Mouse (Mus musculus) heart, postnatal 14 days (tissue): ENCODE measurements around the gene Dph5. TPM values are rescaled to one million over a fixed set of nuclear protein-coding genes. Genes with fewer than 3 reads are reported as not detected.
A peak's percentile ranks its signal among the peaks of the same experiment; 100 is the strongest.
"Not testable (repeated sequence)": the region's sequence is repeated elsewhere in the genome, so short reads cannot be mapped to it uniquely, and the experiment has no call there.

Experiments used
- DNase-seq, 2 experiments: peaks; one replicate each; pipeline ENCODE4 v3.0.0; 2021 to 2022
- intact Hi-C: fragments of 180-260 bp; cut with DNase I; formaldehyde crosslinking; loops from one replicate; pipeline ENCODE4 v1.15.1; 2025
- long read RNA-seq, 2 experiments: library from polyadenylated mRNA; stranded (forward); transcript quantifications; one replicate each; pipeline ENCODE4 v2.0.0; 2021
- total RNA-seq, 2 experiments: library from RNA; stranded (reverse); gene quantifications; 2 replicates each; pipeline ENCODE4 v1.2.3; 2021

The Dph5 gene
- total RNA-seq = 1 to 10 TPM; 6.4 to 7.2 TPM
- long read RNA-seq, experiment 1, transcript Dph5-201 (8 exons, 1,576 nt) = major isoform, 7 of 9 reads
- long read RNA-seq, experiment 1, partial matches to known transcripts = 1 of 9 reads
- long read RNA-seq, experiment 1, other reads (novel, unspliced or antisense) = 0 of 9 reads
- long read RNA-seq, experiment 2, transcript Dph5-201 (8 exons, 1,576 nt) = major isoform, 6 of 6 reads
- long read RNA-seq, experiment 2, partial matches to known transcripts = 0 of 6 reads
- long read RNA-seq, experiment 2, other reads (novel, unspliced or antisense) = 0 of 6 reads

DNA sequence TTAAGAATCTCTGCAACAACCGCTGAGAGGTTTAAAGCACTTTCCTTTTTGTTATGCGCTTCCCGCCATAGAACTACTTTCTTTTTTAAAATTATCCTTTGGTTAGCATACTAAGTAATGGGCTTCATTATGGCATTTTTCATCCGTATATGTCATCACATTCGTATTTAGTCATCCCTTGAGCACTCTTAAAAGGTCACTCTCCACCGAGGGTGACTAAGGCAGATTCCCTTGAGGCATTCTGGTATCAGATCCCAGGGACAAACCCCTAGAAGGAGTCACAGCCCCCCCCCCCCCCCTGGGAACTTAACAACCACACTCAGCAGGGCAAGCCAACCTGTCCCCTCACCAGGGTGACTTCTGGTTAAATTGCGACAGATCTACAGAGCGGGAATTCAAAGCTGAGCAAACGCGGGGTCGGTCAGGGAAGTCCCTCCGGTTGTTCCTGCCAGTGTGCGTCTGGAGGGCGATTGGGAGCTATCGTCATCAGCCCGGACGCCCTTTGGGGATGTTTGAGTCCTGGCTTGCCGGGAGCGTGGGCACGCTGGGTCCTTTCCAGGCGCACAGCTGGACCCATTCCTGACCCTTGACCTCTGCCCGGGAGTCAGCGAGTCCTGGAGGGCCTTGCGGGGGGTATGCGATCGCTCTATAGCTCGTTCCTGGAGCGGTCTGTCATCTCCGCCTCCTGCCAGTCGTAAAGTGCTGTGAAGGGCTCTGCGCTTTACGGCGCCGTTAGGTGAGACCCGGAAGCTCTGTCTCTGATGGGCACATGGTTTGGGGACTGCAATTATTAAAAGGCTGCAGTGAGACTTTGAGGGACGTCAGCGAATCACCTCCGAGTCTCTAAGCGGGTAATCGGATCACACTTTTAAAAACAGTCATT lies at the start of gene Dph5:
Gene Dph5, plus strand, starts transcription at position 411 of the 883 bp plus-strand sequence.
- intact Hi-C loops = loop anchor here (2.0 to 5.0 kb wide), 5 partner anchors 70 to 225 kb away; partner anchors contain the start of gene S1pr1
- peak; percentile 85 to 89 for DNase-seq

DNA sequence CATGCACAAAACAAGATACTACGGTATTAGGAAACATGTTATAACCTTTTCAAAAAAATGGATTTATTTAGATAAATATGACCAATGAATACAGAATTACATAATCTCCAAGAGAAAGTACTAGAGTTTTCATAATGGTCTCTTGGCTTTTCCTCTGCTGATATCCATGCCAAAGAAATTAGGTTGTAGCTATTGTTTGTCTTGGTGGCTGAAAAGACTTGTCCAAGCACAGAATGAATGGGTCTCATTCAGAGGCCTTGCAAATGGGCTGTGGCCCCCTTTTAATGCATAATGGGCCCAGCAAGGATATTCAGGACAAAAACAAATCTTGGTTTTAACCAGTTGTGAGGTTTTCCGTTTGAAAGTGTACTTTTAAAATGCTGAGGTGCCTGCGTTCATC lies 43.1 kb upstream of the Dph5 start:
- no peak for DNase-seq
- intact Hi-C loops = no loop called here

DNA sequence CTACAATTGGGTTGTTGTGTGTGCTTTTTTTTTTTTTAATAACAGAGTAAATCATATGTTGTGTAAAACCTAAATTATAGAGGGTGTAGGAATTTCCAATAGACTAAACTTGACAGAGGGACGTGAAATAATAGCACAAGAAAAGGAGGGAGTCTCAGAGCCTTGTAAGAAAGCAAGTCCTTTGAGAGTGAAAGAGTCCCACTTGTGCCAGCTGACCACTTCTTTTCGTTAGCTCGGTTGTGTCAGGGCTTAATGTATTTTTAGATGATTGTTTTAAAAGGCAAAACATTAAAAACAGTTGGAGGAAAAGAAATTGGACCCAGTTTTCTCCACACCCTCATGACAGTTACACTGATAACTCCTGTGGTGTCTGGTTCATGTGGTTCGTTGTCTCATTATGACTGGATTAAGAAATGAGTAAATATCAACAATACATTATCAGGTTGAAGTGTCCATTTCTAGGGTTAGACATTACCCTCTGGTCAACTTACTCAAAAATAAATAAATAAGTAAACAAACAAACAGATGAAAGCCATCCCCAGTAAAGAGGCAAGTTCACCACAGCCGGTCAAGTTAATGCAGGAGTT lies 42.5 kb upstream of the Dph5 start:
- DNase-seq = no peak

DNA sequence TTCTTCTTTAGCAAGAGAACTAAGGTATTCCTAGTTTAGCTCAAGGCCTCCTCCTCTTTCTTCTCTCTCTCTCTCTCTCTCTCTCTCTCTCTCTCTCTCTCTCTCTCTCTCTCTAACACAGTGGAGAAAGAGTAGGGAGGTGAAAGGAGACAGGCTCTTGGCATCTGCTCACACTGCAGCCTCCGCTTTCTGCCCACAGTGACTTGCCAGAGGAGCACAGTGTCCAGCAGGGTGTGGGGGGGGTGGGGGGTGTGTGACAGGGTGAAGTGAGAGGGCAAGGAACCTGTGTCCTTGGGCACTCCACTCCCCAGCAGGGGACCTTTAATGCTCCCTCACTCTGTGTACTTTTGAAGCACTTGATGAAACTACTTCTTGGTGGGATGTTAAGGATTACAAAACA lies 41.9 kb upstream of the Dph5 start:
- intact Hi-C loops = no loop called here
- DNase-seq = no peak

More for the DNA sequence above, 42.5 kb upstream of the Dph5 start:
- intact Hi-C loops = no loop called here

DNA sequence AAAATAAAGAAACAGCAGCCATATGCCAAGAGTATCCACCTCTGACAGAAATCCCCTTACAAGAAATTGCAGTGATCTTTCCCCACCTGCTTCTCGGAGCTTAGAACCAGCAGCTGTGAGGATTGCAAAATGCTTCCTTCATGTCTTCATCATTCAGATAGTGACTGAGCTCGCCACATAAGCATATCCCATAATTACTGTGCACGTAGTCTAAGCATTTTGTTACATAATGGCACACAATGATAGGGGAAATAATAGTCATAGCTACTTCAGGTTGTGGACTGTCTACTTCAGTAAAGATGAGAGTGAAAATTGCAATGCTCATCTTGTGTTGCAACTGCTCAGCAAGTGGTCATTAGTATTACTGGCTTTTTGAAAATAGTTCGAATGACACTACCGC lies 41.5 kb upstream of the Dph5 start:
- intact Hi-C loops = no loop called here
- DNase-seq = no peak

DNA sequence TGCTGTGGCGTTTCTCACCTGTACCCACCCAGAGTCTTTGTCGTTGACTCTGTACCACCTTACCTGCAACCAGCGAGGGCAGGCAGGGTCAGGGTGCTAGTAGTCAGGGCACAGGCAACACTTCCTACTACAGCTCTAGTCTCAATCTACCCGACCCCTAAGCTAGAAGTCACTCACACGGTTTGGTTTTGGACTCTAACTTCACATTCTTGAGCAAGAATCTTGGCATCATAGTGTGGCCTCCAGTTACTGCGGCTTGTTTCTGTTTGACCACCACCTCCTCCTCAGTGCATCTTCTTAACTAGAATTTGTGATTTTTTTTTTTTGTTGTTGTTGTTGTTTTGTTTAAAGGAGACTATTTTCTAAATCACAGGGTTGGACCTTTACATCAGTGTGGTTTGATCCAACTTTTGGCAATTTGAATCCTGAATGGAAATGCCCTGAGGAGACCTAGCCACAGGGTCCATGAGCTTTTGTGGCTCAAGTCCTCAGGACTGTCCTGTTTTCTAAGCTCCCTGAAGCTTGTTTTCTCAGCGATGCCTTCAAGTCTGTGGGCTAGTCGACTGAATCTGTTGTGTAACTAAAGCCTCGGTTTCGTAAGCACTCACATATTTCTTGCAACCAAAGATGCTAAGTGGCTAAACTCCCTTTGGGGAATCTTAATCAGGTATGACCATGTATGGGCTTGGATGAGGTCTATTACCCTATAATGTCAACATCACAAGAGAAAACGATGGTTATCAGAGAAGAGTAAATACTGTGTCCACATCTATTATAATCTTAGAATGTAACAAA lies 38.8 kb upstream of the Dph5 start:
- no peak for DNase-seq
- intact Hi-C loops = no loop called here

DNA sequence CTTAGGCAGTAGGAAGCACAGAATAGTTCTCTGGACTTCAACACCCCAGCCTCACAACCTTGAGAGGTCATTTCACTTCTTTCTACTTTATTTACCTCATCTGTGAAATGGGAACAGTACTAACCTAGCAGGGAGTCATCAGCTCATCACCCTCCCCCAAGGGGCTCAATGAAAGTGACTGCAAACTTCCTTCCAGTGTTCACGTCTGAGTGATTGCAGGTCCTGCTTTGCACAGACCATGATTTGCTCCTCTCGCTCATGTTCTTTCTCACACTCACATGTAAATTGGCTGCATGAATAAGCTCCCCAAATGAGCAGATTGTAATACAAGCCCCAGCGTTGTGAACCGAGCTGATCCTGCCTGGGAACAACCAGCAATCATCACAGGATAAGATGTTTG lies 36.7 kb upstream of the Dph5 start:
- intact Hi-C loops = no loop called here
- DNase-seq = no peak

DNA sequence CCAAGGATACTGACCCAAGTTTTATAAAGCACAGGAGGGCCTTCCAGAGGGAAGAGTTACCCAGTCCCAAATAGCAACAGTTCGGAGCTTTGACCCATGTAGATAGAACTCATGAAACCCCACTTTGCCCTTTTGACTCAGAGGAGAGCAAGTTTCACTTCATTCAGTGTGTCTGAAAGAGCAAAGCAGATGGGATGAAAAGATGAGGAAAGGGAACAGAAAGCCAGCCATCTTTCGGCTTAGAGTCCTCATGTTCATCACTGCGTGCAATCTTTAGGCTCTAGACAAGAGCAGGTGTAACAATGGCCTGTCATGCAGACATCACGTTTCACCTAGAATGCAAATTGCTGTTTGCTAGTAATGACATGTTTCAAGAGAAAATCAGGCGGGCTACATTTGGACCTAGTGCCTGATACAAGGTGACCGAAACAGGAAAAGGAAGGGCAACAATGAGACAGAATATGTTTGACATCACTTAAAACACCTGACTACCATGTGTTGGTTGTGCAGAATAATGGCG lies 32.9 kb upstream of the Dph5 start:
- DNase-seq = no peak
- intact Hi-C loops = loop anchor here (5.0 kb wide), 1 partner anchor 32 kb away; no protein-coding TSS in a partner anchor

DNA sequence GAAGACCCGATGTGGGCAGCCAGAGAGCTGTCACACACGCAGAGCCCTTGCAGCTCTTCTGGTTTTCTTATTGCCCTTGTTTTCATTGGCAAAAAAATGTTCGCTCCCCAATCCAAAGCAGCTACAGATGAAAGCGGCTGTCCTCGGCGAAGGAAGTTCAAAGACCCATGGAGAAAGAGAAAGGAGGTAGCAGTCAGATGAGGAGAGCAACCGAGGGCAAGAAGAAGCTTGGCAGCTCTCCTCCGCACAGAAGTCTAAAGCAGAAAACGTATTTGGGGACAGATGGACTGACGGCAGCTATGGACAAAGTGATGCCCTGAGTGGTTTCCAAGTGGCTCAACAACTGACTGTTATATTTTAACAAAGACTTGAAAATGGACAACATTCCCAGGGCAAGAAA lies 32.1 kb upstream of the Dph5 start:
- DNase-seq = no peak
- intact Hi-C loops = loop anchor here (5.0 kb wide), 1 partner anchor 33 kb away; no protein-coding TSS in a partner anchor

DNA sequence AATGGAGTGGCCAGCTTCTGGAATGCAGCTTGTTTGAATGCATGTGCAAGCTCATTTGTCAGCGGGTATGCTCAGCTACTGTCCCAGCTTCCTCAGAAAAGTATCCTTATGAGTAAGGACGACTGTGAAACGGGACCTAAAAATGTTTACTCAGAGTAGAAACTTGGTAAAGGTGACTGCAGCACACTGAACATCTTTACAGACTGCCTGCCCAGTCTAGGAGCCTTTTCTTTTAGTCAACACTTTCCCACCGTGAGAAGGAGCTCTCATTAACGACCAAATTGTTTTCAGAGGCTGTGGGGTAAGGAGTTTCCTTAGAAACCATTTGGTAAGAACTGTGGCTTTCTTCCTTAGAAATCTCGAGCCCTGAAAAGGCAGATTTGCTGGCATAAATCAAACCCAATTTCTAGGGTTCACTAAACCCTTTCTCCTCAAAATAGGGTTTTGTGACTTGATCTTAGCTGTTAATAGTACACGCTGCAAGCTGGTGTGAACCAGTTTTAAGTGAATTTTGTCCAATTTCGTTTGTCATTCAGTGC lies 31.1 kb upstream of the Dph5 start:
- no peak for DNase-seq
- intact Hi-C loops = loop anchor here (5.0 kb wide), 1 partner anchor 34 kb away; no protein-coding TSS in a partner anchor

DNA sequence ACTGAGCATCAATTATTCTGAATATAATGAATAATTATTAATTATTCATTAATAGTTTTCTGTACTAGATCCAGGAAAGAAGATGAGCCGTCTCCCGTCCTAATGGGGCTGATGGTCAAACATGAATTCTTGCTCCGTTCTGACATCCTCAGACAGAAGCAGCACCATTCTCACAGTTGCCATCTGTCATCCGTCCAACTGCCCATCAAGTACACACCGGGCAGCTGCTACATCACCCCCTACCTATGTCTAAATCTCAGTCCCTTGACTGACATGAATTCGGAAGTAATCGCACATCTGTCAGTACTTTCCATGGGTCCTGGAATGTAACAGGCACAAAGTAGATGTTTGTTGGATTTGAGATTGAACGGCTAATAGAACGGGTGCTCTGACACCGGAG lies 30.2 kb upstream of the Dph5 start:
- intact Hi-C loops = loop anchor here (5.0 kb wide), 1 partner anchor 35 kb away; no protein-coding TSS in a partner anchor
- no peak for DNase-seq

DNA sequence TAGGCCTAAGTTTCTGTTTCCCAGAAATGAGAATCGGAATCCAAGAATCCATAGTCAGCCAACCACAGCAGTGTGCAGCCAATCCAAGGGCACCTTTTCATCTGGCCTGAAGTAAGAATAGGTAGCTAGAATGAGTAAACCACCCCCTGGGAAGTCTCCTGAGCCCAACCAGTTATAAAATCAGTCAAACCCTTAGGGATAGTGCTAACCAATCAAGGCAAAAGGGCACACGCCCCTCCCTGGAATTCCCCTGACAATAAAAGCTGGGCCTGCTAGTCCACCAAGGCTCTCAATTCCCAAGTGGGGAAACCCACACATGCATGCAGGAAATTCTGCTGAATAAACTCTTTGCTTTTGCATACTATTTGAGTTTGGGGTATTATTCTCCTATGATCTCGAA lies 28.8 kb upstream of the Dph5 start:
- no peak for DNase-seq
- intact Hi-C loops = loop anchor here (5.0 kb wide), 1 partner anchor 37 kb away; no protein-coding TSS in a partner anchor

DNA sequence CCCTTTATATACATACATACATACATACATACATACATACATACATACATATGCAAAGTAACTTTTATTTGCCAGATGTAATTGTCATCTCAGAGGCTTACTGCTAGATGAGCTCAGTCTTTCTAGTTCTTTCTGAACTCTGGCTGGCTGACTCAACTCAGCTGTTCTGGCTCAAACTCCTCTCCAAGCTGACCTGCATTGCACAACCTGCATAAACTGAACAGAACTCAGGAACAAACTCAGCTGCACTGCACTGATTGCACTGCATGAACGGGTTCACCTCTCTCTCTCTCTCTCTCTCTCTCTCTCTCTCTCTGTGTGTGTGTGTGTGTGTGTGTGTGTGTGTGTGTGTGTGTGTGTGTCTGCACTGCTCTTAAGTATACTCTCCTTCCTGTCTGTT lies 26.9 kb upstream of the Dph5 start:
- intact Hi-C loops, DNase-seq: not testable (repeated sequence)

DNA sequence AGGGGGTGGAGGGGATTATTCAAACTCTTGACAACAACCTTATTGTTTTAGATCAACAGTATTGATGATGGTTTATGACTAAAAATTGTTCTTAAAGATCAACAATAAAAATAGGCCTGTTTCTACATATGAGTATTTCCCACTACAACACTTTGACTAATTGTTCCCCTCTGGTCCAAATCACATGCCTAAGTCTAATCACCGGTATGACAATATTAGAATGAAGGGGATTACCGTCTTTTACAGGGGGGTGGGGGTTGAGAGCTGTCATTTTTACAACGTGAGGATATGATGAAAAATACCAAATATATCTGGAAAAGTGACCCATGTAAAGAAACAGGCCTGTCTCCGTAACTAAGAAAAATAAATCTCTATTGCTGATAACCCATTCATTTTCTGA lies 24.1 kb upstream of the Dph5 start:
- DNase-seq = no peak
- intact Hi-C loops = no loop called here

DNA sequence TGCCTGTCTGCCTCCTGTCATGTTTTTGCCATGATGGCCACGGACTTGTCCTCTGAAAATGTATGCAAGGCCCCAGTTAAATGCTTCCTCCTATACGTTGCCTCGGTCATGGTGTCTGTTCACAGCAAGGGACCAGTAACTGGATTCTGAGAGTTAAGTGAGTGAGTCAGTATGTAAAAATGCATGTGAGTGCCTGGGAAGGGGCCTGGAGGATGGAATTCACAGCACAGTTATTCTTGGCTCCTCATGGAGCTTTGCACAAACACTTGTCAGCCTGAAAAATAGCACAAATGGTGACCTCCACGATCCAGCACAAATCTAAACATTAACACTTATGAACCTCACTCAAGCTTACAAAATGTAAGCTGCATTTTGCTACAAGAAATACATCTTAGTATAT lies 20.5 kb upstream of the Dph5 start:
- DNase-seq = no peak
- intact Hi-C loops = no loop called here

DNA sequence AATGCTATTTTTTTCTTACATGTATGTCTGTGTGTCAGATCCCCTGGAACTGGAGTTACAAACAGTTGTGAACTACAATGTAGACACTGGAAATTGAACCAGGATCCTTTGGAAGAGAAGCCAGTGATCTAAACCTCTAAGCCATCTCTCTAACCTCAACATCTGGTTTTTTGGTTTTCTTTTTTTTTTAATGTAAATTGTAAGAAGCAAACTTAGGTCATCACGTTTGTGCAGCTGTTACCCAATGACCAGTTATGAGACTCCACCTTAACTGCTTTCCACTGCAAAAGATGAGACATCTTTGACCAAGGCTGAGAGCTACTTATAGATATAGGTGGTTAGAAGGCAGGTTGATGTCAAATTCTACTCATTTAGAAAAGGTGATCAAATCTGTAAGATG lies 19.7 kb upstream of the Dph5 start:
- intact Hi-C loops = no loop called here
- DNase-seq = no peak

DNA sequence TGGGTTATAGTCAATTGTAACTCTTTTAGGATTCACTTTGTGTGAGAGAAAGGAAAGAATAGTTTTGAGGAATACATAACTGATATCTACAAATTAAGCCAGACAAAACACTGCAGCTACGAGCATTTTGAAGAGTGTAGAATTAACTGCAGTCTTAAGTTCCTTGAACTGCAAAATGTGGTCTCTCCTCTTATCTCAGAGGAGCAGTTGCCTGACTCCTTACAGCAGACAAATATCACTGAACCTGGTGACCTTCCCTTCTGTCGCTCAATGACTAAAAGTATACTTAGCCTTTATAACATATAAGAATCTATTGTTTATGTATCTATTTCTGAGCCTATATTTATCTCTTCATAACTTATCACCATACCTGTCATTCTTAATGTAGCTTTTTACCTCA lies 18.3 kb upstream of the Dph5 start:
- intact Hi-C loops = no loop called here
- no peak for DNase-seq

DNA sequence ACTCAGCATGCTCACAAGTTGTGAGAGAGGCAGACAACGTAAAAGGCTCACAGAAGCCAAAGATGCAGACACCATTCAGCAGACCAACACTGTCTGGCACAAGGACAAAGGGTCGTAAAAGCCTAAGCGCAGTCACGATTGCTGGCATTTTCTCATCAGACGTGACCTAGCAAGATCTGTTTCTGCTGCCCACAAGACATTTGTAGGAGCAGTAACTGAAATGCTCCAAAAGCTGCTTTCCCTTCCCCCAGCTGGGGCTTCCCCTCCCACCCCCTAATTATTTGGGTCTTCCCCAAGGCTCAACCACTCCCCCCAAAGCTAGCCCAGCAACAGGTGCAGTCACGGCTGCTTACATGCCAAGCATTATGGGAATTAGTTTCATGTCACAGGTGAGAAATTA lies 12.1 kb upstream of the Dph5 start:
- intact Hi-C loops = loop anchor here (5.0 kb wide), 1 partner anchor 43 kb away; no protein-coding TSS in a partner anchor
- DNase-seq = no peak

DNA sequence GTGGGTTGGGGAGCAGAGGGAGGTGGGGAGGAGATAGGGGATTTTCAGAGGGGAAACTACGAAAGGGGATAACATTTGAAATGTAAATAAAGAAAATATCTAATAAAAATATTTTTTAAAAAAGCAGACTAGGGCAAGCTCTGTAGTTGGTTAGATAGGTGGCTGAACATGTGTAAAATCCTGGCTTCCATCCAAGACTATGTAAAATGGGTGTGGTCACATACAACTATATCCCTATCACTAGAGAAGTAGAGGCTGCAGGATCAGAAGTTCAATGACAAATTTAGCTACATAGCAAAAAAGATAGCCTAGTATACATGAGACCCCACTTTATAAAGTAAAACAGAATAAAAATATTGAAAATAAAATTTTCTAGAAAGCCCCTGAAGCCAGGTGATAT lies 10.5 kb upstream of the Dph5 start:
- intact Hi-C loops = loop anchor here (5.0 kb wide), 1 partner anchor 45 kb away; no protein-coding TSS in a partner anchor
- no peak for DNase-seq

DNA sequence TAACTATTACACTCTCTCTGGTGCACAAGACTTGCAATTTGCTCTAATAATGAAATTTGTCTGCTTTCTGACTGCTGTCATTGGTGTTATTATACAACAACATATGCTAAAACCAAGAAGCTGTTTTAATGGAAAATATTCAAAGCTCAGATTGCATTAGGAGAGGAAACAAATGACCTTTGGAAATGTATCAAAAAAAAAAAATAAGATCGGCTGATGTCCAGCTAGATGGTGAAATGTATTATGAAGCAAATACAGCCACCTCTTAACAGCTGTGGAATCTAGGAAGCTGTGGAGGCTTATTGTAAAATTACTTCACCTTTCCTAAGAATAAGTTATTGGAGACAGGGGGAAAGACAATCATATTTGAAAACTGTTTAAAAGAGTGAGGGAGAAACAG lies 3.6 kb upstream of the Dph5 start:
- intact Hi-C loops = no loop called here

More for the DNA sequence above, 3.6 kb upstream of the Dph5 start:
- no peak for DNase-seq
